Mouse (Mus musculus) heart, adult 2 months (tissue): Measurements from ENCODE around the gene Fbln1. TPM values are rescaled to one million over a fixed set of nuclear protein-coding genes. Genes with fewer than 3 reads are reported as not detected.

Source experiments
- DNase-seq, 2 experiments: peaks; one replicate each; pipeline ENCODE4 v3.0.0; 2021
- H3K27ac ChIP-seq: fragments of 200-600 bp; 2 replicates; pipeline ENCODE4 v1.8.1; 2022
- H3K27me3 ChIP-seq: fragments of 200-500 bp; 2 replicates; pipeline ENCODE4 v1.6.1; 2012; ENCODE audit warnings: mild to moderate bottlenecking, low read length, inconsistent platforms, mixed read lengths; ENCODE audit not compliant: control insufficient read depth, insufficient read depth
- H3K36me3 ChIP-seq: fragments of 200-500 bp; 2 replicates; pipeline ENCODE4 v1.6.1; 2012; ENCODE audit warnings: low read length, inconsistent platforms; ENCODE audit not compliant: control insufficient read depth, insufficient read depth
- H3K4me1 ChIP-seq: fragments of 200-500 bp; 2 replicates; pipeline ENCODE4 v1.6.1; 2011; ENCODE audit warnings: low read length; ENCODE audit not compliant: control insufficient read depth, insufficient read depth
- H3K4me3 ChIP-seq: fragments of 200-600 bp; 2 replicates; pipeline ENCODE4 v1.8.1; 2022
- H3K79me2 ChIP-seq: fragments of 200-500 bp; replicated peaks from 2 replicates; pipeline ENCODE4 v1.6.1; 2012; ENCODE audit warnings: mild to moderate bottlenecking, inconsistent platforms, low read length, moderate library complexity, mixed read lengths; ENCODE audit not compliant: control insufficient read depth, insufficient read depth
- H3K9ac ChIP-seq: fragments of 200-500 bp; 2 replicates; pipeline ENCODE4 v1.6.1; 2012; ENCODE audit warnings: low read depth, mild to moderate bottlenecking, control low read depth, inconsistent platforms, low read length, mixed read lengths
- CTCF ChIP-seq: fragments of 200-600 bp; IDR thresholded peaks from 2 replicates; pipeline ENCODE4 v1.8.1; 2022; ENCODE audit warnings: antibody characterized with exemption, mild to moderate bottlenecking, moderate library complexity
- EP300 ChIP-seq: fragments of 200-500 bp; IDR thresholded peaks from 2 replicates; pipeline ENCODE4 v1.6.1; 2011; ENCODE audit warnings: low read depth, low read length, control low read depth; ENCODE audit not compliant: insufficient read depth
- POLR2A ChIP-seq: fragments of 200-500 bp; IDR thresholded peaks from 2 replicates; pipeline ENCODE4 v1.6.1; 2011; ENCODE audit warnings: mild to moderate bottlenecking, low read depth, low read length, control low read depth; ENCODE audit not compliant: insufficient read depth
- WGBS: fragments of 180-500 bp; shearing (Covaris S2); methylation state at CpG from one replicate; pipeline ENCODE4 v1.1.7; 2018; 5-methylcytosine and 5-hydroxymethylcytosine counted together
- intact Hi-C: fragments of 180-260 bp; cut with DNase I; formaldehyde crosslinking; loops from one replicate; pipeline ENCODE4 v1.15.1; 2025
- polyA plus RNA-seq: library from polyadenylated mRNA; depleted of rRNA; stranded (reverse); fragments of >200 nt; gene quantifications from 2 replicates; pipeline ENCODE4 v1.2.3, GENCODE M21; 2012
- total RNA-seq, 2 experiments: library from RNA; stranded (reverse); gene quantifications; 2 replicates each; pipeline ENCODE4 v1.2.3; 2021

The Fbln1 gene
- total and polyA plus RNA-seq, 3 experiments: 88.9 to 174 (median 96.1) TPM

DNA sequence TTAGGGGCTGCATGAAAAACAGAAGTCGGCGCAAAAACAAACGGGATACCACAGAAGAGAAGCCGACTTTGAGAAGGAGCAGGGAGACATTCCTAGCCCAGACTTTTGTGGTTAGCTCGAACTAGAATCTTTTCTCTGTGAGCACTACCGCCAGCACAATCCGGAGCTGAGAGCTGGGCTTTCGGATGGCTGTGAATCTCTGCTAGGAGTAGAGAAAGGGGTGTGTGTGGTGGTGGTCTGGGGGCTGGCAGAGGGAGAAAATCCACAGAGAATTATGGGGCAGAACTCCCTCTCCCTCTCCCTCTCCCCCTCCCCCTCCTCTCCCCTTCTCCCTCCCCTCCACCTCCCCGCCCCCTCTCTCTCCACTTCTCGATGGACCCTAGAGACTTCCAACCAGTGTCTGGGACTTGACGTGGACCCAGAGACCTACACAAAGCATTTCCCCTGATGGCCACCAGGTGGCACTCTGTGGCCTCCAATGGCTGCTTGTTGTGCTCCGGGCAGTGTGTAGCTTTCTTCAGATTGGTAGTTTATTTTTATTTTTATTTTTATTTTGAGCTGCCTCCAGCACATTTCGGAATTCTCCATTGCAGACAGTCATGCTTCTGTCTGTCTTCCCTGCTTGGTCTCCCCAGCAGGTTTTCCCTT is 109.8 kb downstream of the Fbln1 start:
- Histone ChIP-seq H3K79me2 (no peaks in the 10 kb centered on the region), H3K4me3 (no peak overlapping the region), H3K27me3 (no peaks in the 10 kb centered on the region), H3K36me3 (no peaks in the 10 kb centered on the region), H3K9ac (no peak overlapping the region), H3K4me1 (no peaks in the 10 kb centered on the region), H3K27ac (no peak overlapping the region)
- intact Hi-C loops: loop anchor here (1.0 to 10.0 kb wide), 4 partner anchors 49 to 409 kb away; no protein-coding TSS in a partner anchor
- DNase-seq: peak; percentile 71 to 80
- 36% methylated on average over 12 of the region's 13 CpGs for WGBS
- TF ChIP-seq CTCF: peak; percentile 83
- TF ChIP-seq POLR2A: no peak
- 0 out of 2 replicates have a peak, but pooled peaks have one; percentile 69 for TF ChIP-seq EP300

DNA sequence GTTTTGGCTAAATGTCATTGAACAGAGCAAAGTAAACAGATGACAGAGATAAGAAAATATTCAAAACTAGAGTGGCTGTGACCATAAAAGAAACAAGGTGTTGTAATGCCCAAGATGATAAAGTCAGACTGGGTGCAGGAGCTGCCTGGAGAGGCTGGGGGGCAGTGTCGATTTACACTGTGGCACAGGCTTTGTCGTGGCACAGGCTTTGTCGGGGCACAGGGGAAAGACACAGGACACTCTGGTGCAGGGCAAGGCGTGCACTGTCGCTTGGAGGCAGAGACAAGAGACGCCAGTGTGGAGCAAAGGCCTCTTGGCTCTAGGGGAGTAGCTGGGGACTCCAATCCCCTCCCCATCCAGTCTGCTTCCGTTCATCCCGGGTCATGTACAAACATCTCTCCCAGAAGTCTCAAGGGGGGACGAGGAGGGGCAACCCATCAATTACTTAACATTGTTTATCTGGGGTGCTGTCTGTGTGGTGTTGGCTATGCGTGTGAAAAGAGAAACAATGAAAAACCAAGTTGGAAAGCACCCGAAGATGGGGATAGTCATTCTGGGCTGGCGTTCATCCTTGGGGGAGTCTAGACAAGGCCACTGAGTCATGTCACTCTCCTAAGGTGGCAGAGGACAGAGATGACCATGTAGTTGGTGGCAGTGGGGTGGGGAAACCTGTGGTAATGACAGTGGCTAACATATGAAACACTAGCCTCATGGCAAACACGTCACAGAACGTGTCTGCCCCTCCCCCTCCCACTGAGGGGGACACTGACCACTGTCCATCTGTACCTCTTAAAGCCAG is 110.8 kb downstream of the Fbln1 start:
- no peaks in the 10 kb centered on the region for H3K36me3 ChIP-seq
- no peak for TF ChIP-seq CTCF
- no peak for TF ChIP-seq EP300
- no peak for TF ChIP-seq POLR2A
- no peak for DNase-seq
- intact Hi-C loops: loop anchor here (5.0 to 10.0 kb wide), 2 partner anchors 161 to 408 kb away; no protein-coding TSS in a partner anchor
- H3K27ac ChIP-seq: no peak overlapping the region
- WGBS: 53% methylated on average over 14 of the region's 14 CpGs
- H3K27me3 ChIP-seq: no peaks in the 10 kb centered on the region
- no peaks in the 10 kb centered on the region for H3K79me2 ChIP-seq
- no peaks in the 10 kb centered on the region for H3K4me1 ChIP-seq
- no peak overlapping the region for H3K9ac ChIP-seq
- no peak overlapping the region for H3K4me3 ChIP-seq

DNA sequence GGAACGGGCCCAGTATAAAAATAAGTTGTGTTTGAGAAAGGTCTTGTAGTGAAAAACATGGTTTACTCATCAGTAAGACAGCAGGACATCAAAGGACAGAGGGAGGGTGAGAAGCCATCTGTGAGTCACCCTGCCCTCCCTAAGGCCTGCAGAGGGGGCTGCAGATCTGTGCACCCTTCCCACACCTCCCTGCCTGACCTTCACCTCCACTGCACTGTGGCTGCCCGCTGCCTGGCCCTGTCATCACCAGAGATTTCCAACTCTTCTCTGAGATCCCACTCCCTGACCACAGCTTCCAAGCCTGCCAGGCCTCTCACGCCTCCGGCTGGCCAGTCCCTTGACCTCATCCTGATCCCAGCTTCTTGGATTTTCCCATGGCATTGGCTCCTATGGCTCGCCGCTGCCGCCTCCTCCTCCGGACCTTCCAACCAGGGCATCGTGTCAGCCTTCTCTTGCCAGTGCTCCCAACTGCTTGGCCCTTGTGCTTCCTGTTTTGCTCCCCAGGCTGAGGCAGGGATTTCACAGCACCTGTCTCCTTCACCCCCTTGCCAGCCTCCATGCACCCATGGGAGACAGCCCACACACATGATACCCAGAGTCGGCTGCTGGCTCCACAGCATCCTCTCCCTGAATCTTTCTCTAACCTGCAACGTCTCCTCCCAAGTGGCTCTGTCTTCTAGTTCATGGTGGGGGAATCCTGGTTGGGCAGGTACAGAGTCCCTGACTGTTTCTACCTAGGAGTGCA is 114.3 kb downstream of the Fbln1 start:
- no peak for DNase-seq
- Histone ChIP-seq H3K27me3 (no peaks in the 10 kb centered on the region), H3K4me1 (no peaks in the 10 kb centered on the region), H3K9ac (no peak overlapping the region), H3K36me3 (no peaks in the 10 kb centered on the region), H3K27ac (no peak overlapping the region), H3K4me3 (no peak overlapping the region), H3K79me2 (no peaks in the 10 kb centered on the region)
- intact Hi-C loops: loop anchor here (5.0 to 10.0 kb wide), 2 partner anchors 157 to 405 kb away; no protein-coding TSS in a partner anchor
- WGBS: 72% methylated on average over 11 of the region's 11 CpGs
- TF ChIP-seq CTCF: no peak

DNA sequence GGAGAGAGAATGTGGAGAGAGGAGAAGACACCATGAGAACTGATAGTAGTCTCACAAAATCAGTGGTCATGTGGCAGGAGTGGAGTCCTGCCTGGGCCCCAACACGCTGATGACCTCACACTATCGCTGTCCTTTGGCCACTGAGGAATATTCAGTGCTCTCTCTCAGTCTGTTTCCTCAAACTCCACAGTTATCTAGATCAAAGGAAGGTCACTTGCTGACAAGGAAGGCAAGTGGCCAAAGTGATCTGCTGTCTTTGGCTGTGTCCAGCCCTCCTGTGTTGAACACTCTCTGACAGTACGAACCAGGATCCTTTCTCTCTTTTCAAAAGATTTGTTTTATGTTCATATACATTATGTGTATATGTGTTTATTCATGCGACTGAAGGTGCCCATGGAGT is 117.5 kb downstream of the Fbln1 start:
- Histone ChIP-seq H3K36me3 (no peaks in the 10 kb centered on the region), H3K9ac (no peak overlapping the region), H3K79me2 (no peaks in the 10 kb centered on the region), H3K4me3 (no peak overlapping the region), H3K27ac (no peak overlapping the region), H3K27me3 (no peaks in the 10 kb centered on the region), H3K4me1 (peaks cover 2% of the 10 kb centered on the region; the same call in 1 of the 2 replicates)
- no peak for TF ChIP-seq CTCF
- TF ChIP-seq POLR2A: no peak
- no peak for TF ChIP-seq EP300
- 75% methylated on average over 4 of the region's 4 CpGs for whole genome bisulfite sequencing
- no peak for DNase-seq
- intact Hi-C loops: no loop called here

DNA sequence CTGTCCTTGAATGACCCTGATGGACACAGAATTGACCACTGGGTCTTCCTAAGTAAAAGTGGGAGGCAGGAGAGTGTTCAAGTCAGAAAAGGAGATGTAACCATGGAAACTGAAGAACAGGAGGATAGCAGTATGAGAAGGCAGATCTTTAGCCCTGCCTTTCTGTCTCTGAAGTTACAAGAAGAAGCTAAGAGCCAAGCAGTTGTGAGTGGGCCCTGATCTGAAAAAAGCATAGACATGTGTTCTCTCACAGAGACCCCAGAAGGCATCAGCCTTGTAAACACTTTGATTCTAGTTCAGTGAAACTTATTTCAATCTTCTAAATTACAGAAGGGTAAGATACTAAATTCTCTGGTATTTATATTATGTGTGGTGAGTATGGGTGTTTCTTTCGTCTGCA is 118.7 kb downstream of the Fbln1 start:
- H3K27ac ChIP-seq: no peak overlapping the region
- WGBS: 94% methylated on average over 1 of the region's 1 CpGs
- H3K36me3 ChIP-seq: no peaks in the 10 kb centered on the region
- TF ChIP-seq CTCF (no peak), POLR2A (no peak), EP300 (no peak)
- H3K27me3 ChIP-seq: no peaks in the 10 kb centered on the region
- DNase-seq: no peak
- no peak overlapping the region for H3K4me3 ChIP-seq
- H3K79me2 ChIP-seq: no peaks in the 10 kb centered on the region
- peaks cover 2% of the 10 kb centered on the region; the same call in 1 of the 2 replicates for H3K4me1 ChIP-seq
- intact Hi-C loops: no loop called here
- H3K9ac ChIP-seq: no peak overlapping the region
